Mouse (Mus musculus): Measurements from ENCODE around the gene Gm45808.
"Not testable (repeated sequence)": the region's sequence is repeated elsewhere in the genome, so short reads cannot be mapped to it uniquely, and the experiment has no call there.

Gm45808 gene

GRCm38 (mm10) chr7:45486761-45487415, at the start of gene Gm45808:
Gene Gm45808, minus strand, starts transcription at chr7:45486811.
- no peak for DNase-seq (ENCODE audit: low read depth, low spot score)

DNA sequence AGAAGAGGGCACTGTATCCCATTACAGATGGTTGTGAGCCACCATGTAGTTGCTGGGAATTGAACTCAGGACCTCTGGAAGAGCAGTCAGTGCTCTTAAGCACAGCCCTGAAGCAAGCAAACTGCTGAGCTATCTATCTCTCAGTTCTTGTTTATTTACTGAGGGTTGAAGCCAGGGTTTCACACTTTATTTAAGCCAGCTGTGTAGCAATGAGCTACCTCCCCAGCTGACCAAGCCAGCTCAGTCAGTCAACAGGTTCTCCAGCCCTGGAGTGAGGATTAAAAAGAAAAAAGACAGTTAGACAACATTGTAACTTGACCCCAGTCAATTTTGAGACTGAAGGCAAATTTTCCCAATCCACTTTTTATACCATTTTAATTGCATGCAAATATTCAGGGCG, 49.1 kb upstream of the Gm45808 start:
- no peak for DNase-seq (ENCODE audit: low read depth, low spot score)

DNA sequence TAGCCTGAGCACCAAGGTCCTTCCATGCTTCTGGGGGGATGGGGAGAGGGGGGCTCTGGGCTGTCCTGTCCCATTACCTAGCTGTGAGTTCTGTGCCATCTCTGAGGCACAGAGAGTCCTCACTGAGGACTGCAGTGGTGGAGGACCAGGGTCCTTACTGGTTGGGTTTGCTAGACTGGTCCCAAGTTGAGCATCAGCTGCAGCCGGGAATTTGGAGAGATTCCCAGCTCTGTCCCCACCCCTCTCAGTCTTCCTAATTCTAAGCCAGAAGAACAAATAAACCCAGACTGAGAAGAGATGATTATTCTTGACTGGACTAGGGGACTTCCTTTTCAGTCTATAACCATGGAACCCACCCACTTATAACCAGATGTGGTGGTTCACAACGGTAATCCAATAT, 44.0 kb upstream of the Gm45808 start:
- DNase-seq (ENCODE audit: low read depth, low spot score), result no peak

DNA sequence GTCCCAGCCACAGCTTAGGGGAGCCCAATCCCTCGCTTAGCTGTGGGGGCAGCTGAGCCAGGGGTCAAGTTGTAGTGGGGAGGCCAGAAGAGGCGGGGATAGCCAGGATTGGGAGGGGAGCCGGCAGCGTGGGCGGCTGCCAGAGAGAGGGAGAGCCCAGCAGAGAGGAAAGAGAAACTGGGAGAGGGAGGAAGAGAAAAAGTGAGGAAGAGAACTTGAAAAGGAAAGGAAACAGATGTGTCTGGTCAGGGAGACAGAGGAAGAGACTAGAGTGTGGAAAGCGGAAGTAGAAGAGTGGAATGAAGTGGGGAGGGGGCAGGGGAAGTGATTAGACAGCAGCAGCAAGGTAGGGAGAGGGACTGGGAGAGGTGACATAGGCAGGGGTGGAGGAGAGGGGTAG, 42.9 kb upstream of the Gm45808 start:
- no peak for DNase-seq (ENCODE audit: low read depth, low spot score)

GRCm38 (mm10) chr7:45527169-45527568, 40.6 kb upstream of the Gm45808 start:
- DNase-seq (ENCODE audit: low read depth, low spot score), result not testable (repeated sequence)

- peak; percentile 74 for DNase-seq (ENCODE audit: low read depth, low spot score)
Measured at GRCm38 (mm10) chr7:45526474-45527120, 40.0 kb upstream of the Gm45808 start.

DNA sequence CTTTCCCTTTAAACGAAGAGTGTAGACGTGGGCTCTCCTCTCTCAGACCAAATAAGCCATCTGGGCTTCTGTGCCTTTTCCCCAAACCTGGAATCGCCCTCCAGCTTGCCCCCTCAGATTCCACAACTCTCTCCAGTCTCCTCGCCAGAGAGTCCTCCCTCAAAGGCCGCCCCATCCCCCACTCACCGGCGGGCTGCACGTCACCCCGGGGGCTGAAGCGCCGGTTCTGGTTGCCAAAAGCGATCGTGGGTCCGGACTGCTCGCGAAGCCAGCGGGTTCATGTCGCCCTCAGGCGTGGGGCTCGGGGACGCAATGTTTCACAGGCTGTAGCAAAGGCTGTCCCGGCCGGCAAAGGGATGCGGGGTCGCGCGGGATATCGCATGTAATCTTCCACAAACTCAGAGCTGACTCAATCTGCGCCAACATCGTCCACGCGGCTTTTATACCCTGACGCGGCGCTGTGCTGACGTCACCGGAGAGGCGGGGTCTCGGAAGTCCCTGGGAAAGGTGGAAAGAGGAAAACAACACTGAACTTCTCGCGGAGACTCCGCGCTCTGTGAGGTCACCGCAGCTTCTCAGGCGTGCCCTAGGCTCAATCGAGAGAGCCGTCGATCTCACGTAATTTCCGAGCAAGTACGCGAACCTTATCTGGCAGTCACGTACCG, 39.3 kb upstream of the Gm45808 start, which contains the start of the genes Ppp1r15a and Plekha4:
TSS of gene Ppp1r15a (minus strand) at position 460 of the 665 bp plus-strand sequence.
TSS of gene Plekha4 (plus strand) at position 522 of the 665 bp plus-strand sequence.
- peak; percentile 98 for DNase-seq (ENCODE audit: low read depth, low spot score)

- DNase-seq (ENCODE audit: low read depth, low spot score), result peak; percentile 47
Measured at GRCm38 (mm10) chr7:45524841-45525621, 38.4 kb upstream of the Gm45808 start.

DNA sequence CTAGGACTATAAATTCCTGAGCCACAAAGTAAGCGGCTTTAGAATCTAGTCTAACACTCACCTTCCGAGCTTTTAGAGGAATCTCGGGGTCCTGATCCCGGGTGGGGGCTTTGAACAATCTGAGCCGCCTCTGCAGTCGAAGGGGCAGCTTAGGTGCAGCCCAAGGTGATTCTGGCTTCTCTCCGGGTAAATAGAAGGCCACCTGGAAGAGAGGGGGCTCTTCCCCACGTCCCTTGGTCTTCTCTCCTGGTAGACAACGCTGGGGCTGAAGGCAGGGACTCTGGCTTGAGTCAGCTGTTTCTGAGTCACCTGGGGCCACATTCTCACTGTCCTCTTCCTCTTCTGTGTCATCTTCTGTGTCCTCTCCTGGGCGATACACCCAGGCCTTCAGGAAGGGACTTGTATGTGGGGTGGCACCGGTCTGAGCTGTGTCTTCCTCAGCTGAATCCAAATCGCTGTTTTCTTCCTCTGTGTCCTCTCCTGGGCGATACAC, 37.1 kb upstream of the Gm45808 start:
- DNase-seq (ENCODE audit: low read depth, low spot score), result no peak

DNA sequence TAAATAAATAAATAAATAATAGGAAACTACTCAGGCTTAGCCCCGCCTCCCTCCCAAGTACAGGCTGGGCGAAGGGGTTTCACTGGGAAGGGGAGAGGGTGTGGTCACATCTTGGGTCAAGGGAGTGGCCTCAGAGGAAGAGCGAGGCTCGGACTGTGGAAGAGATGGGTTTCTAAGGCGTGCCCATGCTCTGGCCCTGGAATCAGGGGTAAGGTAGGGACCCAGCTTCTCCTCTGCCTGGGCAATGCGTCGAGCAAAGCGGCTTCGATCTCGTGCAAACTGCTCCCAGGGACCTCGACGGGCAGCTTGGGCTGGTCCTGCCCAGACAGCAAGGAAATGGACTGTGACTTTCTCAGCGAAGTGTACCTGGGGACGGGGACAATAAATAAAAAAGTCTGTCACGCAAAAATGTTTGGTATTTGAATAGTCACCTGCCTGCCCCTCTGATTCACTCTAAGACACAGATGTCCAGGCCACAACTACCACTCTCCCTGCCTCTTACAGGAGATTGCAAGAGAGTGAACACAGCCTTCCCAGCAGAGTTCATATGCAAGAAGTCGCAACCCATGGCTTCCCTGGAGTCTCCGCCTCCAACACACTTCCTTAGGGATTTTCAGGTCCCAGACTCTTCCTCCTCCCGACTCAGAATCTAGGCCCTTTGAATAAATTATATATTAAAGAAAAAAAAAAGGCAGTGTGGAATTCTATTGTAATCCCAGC, 36.5 kb upstream of the Gm45808 start:
- peak; percentile 77 for DNase-seq (ENCODE audit: low read depth, low spot score)

DNA sequence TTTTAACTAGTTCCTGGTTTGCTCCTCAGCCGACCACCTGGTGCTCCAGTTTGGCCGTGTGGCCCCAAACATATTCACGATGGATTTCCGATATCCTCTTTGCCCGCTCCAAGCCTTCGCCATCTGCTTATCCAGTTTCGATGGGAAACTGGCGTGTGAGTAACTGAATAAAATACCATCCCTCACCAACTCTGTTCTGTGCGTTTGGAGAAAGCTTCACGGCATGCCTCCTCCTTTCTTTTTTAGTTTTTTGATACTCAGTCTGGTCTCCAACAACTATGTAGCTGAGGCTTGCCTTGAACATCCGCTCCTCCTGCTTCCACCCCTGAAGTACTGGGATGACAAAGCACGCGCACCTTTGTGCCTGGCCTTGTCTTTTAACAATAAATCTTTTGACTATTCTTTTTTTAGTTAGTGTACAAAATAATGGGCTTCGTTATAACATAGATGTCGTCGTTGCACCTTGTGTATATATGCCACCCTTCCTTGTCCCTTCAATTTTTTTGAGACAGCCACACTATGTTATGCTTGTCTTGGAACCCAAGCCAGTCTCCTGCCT, 35.7 kb upstream of the Gm45808 start:
- no peak for DNase-seq (ENCODE audit: low read depth, low spot score)

- DNase-seq (ENCODE audit: low read depth, low spot score), result peak; percentile 94
Measured at GRCm38 (mm10) chr7:45521728-45522184, 35.1 kb upstream of the Gm45808 start.

DNA sequence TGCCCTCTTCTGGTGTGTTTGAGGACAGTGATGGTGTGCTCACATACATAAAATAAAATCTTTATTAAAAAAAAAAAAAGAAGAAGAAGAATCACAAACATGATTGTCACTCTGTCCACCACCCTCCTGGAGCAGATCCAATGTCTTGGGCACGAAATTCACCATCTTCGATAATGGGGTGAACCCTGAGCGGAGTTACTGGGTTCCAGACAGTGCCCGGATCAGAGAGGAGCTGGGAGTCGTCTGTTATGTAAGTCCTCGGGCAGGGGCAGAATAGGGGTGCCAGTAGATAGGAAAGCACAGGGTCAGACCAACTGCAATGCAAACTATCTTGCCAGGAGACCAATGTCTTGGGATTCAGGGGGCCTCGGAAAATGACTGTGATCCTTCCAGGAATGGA, 34.0 kb upstream of the Gm45808 start:
- no peak for DNase-seq (ENCODE audit: low read depth, low spot score)

- peak; percentile 61 for DNase-seq (ENCODE audit: low read depth, low spot score)
Measured at GRCm38 (mm10) chr7:45519345-45520120, 32.9 kb upstream of the Gm45808 start.

- DNase-seq (ENCODE audit: low read depth, low spot score), result no peak
Measured at GRCm38 (mm10) chr7:45518618-45519017, 32.0 kb upstream of the Gm45808 start.

- not testable (repeated sequence) for DNase-seq (ENCODE audit: low read depth, low spot score)
Measured at GRCm38 (mm10) chr7:45516846-45517245, 30.2 kb upstream of the Gm45808 start.

DNA sequence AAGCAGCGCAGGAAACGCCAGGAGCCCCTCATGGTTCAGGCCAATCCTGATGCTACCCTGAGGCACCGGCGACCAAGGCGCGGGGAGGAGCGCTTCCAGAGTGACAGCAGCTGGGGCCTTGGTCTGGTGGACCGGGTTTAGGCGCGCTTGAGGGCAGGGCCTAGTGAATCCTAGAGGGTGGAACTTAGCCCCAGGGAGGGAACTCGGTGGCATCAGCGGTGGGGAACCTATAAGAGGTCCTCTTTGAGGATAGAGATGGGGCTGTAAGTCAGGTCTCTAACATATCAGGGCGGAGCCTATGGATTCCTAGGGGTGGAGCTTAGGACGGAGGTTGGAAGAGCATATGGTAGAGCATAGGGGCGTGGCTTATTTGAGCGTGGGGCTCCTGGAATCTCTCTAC, 28.8 kb upstream of the Gm45808 start:
- peak; percentile 97 for DNase-seq (ENCODE audit: low read depth, low spot score)

GRCm38 (mm10) chr7:45514411-45514810, 27.8 kb upstream of the Gm45808 start:
- DNase-seq (ENCODE audit: low read depth, low spot score), result peak; percentile 81

DNA sequence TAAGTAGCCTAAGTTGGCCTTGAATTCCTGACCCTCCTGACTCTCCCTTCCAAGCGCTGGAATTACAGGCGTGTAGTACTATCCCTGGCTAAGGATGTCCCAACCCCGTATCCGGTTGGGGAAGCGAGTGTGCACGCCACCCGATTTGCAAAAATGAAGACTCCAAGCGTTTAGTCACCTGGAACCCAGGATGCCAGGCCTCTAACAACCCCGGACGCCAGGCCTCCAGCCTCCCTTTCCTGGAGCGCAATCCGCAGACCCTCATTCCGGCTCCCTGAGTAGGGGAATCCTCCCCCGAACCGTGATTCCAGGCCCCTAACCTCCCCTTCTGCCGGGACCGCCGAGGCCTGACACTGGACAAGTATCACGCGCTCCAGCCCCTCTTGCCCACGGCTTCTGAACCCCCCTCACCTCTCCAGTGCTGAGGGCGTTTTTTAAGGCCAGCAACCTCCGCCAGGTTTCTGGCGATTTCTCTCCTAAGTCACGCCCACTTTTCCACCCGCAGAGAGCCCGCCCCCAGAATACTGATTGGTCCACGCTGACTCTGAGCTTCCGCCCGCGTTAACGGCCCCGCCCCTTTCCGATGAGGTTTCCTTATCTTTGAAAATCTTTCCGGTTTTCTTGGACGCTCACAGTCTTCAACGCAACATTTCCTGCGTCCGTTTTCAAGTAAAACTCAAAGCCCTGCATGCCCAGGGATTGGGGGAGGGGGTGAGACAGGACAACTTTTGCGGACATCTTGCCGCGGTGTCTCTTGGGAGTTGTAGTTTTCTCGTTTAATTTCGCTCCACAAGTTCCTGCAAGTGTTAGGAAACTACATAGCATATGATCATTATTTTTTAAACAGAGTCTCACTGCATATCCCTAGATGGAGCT, 23.5 kb upstream of the Gm45808 start, which contains the start of gene Nucb1:
TSS of gene Nucb1 (minus strand) at position 495 of the 876 bp plus-strand sequence.
- DNase-seq (ENCODE audit: low read depth, low spot score), result peak; percentile 97
